Mouse (Mus musculus) CH12.LX (cell line): ENCODE measurements around the gene Samt1. TPM values are rescaled to one million over a fixed set of nuclear protein-coding genes. Genes with fewer than 3 reads are reported as not detected.
"Not testable (repeated sequence)": the region's sequence is repeated elsewhere in the genome, so short reads cannot be mapped to it uniquely, and the experiment has no call there.

ENCODE experiments used
- DNase-seq: peaks from one replicate; pipeline ENCODE4 v3.0.0-alpha.2; 2013; ENCODE audit errors: extremely low read depth
- H3K27ac ChIP-seq: 2 replicates; pipeline ENCODE4 v1.5.1; 2012; ENCODE audit warnings: low read depth, mild to moderate bottlenecking, control low read depth, moderate library complexity; ENCODE audit not compliant: insufficient read depth
- H3K27me3 ChIP-seq: replicated peaks from 2 replicates; pipeline ENCODE3; 2012; ENCODE audit warnings: inconsistent platforms
- H3K36me3 ChIP-seq, 2 experiments: replicated peaks in 1 of 2; 2 replicates each; pipeline versions ENCODE3 to v1.6.1; 2012; ENCODE audit warnings: inconsistent platforms in 1 of 2, low read length in 1 of 2, mild to moderate bottlenecking in 1 of 2, mixed read lengths in 1 of 2, moderate library complexity in 1 of 2; ENCODE audit not compliant: control insufficient read depth in 1 of 2, insufficient read depth in 1 of 2
- H3K4me1 ChIP-seq, 2 experiments: 2 replicates each; pipeline ENCODE4 v1.6.1; 2012; ENCODE audit warnings: inconsistent platforms in 1 of 2, moderate library complexity in 1 of 2; ENCODE audit not compliant: insufficient read depth in 2 of 2, control insufficient read depth in 1 of 2
- H3K4me2 ChIP-seq: 2 replicates; pipeline ENCODE4 v1.6.1; 2012; ENCODE audit warnings: low read depth, mild to moderate bottlenecking, control low read depth; ENCODE audit not compliant: poor library complexity, insufficient read depth, severe bottlenecking
- H3K4me3 ChIP-seq, 3 experiments: fragments of 150-350 bp in 1 of 3; sonication (generic) in 1 of 3; replicated peaks in 1 of 3; 2 replicates each; pipeline versions ENCODE3 to v1.5.1; 2011 to 2012; ENCODE audit warnings: low read depth in 2 of 3, low read length in 2 of 3, mild to moderate bottlenecking in 2 of 3, moderate library complexity in 2 of 3, control low read depth in 1 of 3, improper control_type of control experiment in 1 of 3, inconsistent platforms in 1 of 3, mixed read lengths in 1 of 3; ENCODE audit not compliant: poor library complexity in 1 of 3
- H3K79me2 ChIP-seq: replicated peaks from 2 replicates; pipeline ENCODE4 v1.6.1; 2012; ENCODE audit warnings: mild to moderate bottlenecking, moderate library complexity; ENCODE audit not compliant: control insufficient read depth, poor library complexity, insufficient read depth, severe bottlenecking; ENCODE audit errors: extremely low read depth
- H3K9ac ChIP-seq: 2 replicates; pipeline ENCODE4 v1.6.1; 2012; ENCODE audit warnings: low read depth, mild to moderate bottlenecking, control low read depth, moderate library complexity; ENCODE audit not compliant: insufficient read depth
- H3K9me3 ChIP-seq: replicated peaks from 2 replicates; pipeline ENCODE3; 2012; ENCODE audit warnings: low read length, inconsistent platforms, mixed read lengths
- dilution Hi-C: fragments of 300-500 bp; cut with MboI; formaldehyde crosslinking; loops from 2 replicates; pipeline ENCODE4 v1.14.3; 2020; ENCODE audit warnings: low sequenced_read_pairs; ENCODE audit not compliant: extremely low pct_unique_long_range_greater_than_20kb, extremely low pct_ligation_motif_present
- in situ Hi-C: fragments of 300-500 bp; cut with MboI; formaldehyde crosslinking; loops from 3 replicates; pipeline ENCODE4 v1.14.3; 2019; ENCODE audit warnings: low sequenced_read_pairs, low pct_ligation_motif_present, low pct_unique_long_range_greater_than_20kb, mixed read lengths
- polyA plus RNA-seq: library from polyadenylated mRNA; unstranded; fragments of >175 nt; gene quantifications from 2 replicates; pipeline ENCODE4 v1.2.1, GENCODE M21; 2012; ENCODE audit warnings: low read depth; ENCODE audit not compliant: insufficient read length
- total RNA-seq, 2 experiments: library from RNA; depleted of rRNA; stranded (reverse); fragments of 300-350 nt in 1 of 2; fragments of >200 nt in 1 of 2; gene quantifications; 2 replicates each; pipeline ENCODE4 v1.2.3; 2012 to 2014

The Samt1 gene
- total RNA-seq (2012; rRNA removed) (not detected in 2 replicates), total RNA-seq (2014; rRNA removed) (not detected in 2 replicates), polyA plus RNA-seq (not detected in 2 replicates)

- in situ Hi-C loops, dilution Hi-C loops: not testable (repeated sequence)
These were observed at the start of gene Samt1 for GRCm38 (mm10) chrX:154012540-154012939. Gene Samt1 (minus strand): TSS chrX:154012640.

GRCm38 (mm10) chrX:154054939-154055338, 42.5 kb upstream of the Samt1 start, which contains the start of gene Gm10057:
Gene Gm10057 (minus strand): TSS chrX:154055039.
- H3K27me3 ChIP-seq, H3K4me3 ChIP-seq, DNase-seq, H3K27ac ChIP-seq, dilution Hi-C loops, H3K4me1 ChIP-seq, H3K4me2 ChIP-seq, H3K79me2 ChIP-seq, H3K9me3 ChIP-seq, H3K36me3 ChIP-seq, in situ Hi-C loops, H3K9ac ChIP-seq: not testable (repeated sequence)

More at GRCm38 (mm10) chrX:154012540-154012939, at the start of gene Samt1:
- H3K36me3 ChIP-seq, H3K27ac ChIP-seq, H3K4me1 ChIP-seq, H3K79me2 ChIP-seq, H3K4me3 ChIP-seq, H3K9me3 ChIP-seq, H3K4me2 ChIP-seq, H3K27me3 ChIP-seq, H3K9ac ChIP-seq, DNase-seq: not testable (repeated sequence)

- H3K9me3 ChIP-seq, H3K27ac ChIP-seq, dilution Hi-C loops, H3K9ac ChIP-seq, DNase-seq, H3K4me2 ChIP-seq, H3K27me3 ChIP-seq, H3K36me3 ChIP-seq, H3K4me1 ChIP-seq, in situ Hi-C loops, H3K4me3 ChIP-seq, H3K79me2 ChIP-seq: not testable (repeated sequence)
These were observed 21.3 kb upstream of the Samt1 start, which contains the start of gene 4921511M17Rik for GRCm38 (mm10) chrX:154033727-154034126. Gene 4921511M17Rik (minus strand): TSS chrX:154033827.

GRCm38 (mm10) chrX:153976914-153977313, 35.5 kb downstream of the Samt1 start:
- peaks cover 53% of the 10 kb centered on the region for H3K9me3 ChIP-seq
- H3K4me2 ChIP-seq, in situ Hi-C loops, H3K9ac ChIP-seq, H3K4me1 ChIP-seq, H3K27me3 ChIP-seq, DNase-seq, H3K27ac ChIP-seq, H3K4me3 ChIP-seq, H3K36me3 ChIP-seq, dilution Hi-C loops, H3K79me2 ChIP-seq: not testable (repeated sequence)

- H3K36me3 ChIP-seq, H3K27me3 ChIP-seq, H3K4me1 ChIP-seq, H3K4me3 ChIP-seq, in situ Hi-C loops, DNase-seq, H3K4me2 ChIP-seq, H3K9ac ChIP-seq, H3K79me2 ChIP-seq, dilution Hi-C loops, H3K27ac ChIP-seq: not testable (repeated sequence)
- H3K9me3 ChIP-seq: peaks cover 54% of the 10 kb centered on the region
These were observed 36.0 kb downstream of the Samt1 start for GRCm38 (mm10) chrX:153976467-153976866.
